Mouse (Mus musculus) left cerebral cortex, postnatal 14 days (tissue): ENCODE data around the gene Slc18a2. TPM values are rescaled to one million over a fixed set of nuclear protein-coding genes. Genes with fewer than 3 reads are reported as not detected.

Experiments used
- DNase-seq, 2 experiments: peaks; one replicate each; pipeline ENCODE4 v3.0.0; 2021 to 2022; ENCODE audit warnings: low spot score in 2 of 2, mixed read lengths in 1 of 2
- intact Hi-C: fragments of 180-260 bp; cut with DNase I; formaldehyde crosslinking; loops from one replicate; pipeline ENCODE4 v1.15.1; 2025
- total RNA-seq, 2 experiments: library from RNA; stranded (reverse); gene quantifications; 2 replicates each; pipeline ENCODE4 v1.2.3; 2021

Slc18a2 gene
- total RNA-seq, 2 experiments from 2014 or later: 0.42 to 0.70 TPM

- intact Hi-C loops: no loop called here
- DNase-seq: peak in 1 of 2 experiments; percentile 12
Measured at GRCm38 (mm10) chr19:59265907-59266306, 5.2 kb downstream of the Slc18a2 start.

- DNase-seq: peak in 1 of 2 experiments; percentile 16
- intact Hi-C loops: no loop called here
Measured at GRCm38 (mm10) chr19:59267417-59267963, 6.8 kb downstream of the Slc18a2 start.

DNA sequence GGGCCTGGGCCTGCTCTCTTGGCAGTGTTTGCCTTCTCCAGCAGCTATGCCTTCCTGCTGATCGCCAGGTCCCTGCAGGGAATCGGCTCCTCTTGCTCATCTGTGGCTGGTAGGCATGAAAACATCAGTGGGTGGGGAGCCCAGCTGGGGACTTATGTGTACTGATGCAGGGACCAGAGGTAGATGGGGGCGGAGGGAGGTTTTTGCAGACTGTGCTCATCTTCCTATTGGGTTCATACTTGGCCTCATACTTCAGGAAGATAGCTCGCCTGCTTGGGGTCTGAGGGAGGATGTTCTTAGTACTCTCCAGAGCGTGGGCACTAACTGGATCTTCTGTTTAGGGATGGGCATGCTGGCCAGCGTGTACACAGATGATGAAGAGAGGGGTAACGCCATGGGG lies 12.5 kb downstream of the Slc18a2 start:
- intact Hi-C loops: no loop called here
- DNase-seq: no peak

DNA sequence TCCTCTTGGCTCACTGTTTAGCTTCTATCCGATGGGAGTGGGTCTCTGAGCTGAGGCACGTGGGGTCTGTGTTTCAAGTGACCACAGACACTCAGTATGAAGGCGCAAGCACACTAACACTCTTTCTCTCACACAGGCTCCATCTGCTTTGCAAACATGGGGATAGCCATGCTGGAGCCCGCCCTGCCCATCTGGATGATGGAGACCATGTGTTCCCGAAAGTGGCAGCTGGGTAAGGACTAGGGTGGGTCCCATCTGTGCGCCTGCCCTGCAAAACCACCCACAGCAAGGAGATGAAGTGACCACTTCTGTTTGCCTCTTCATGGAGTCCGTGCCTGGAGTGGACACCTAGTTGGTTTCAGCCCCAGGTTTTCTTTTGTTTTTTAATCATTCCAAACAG lies 15.7 kb downstream of the Slc18a2 start:
- intact Hi-C loops: no loop called here
- no peak for DNase-seq

DNA sequence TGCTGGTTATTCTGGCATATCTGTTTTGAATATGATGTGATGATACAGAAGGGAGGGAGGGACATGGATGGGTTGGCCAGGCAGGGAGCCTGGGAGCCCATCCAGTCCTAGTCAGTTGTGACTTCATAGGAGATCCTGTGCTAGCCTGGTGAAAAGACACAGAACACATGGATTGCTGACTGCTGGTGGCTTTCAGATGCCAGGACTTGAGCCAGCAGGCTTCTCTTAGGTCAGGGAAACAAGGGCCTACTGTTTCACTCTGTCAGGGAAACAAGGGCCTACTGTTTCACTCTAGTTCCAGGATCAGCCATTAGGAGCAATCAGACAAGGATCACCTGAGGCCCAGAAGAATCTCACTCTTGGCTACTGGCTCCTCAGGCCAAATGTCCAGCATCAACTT lies 20.1 kb downstream of the Slc18a2 start:
- peak in 1 of 2 experiments; percentile 13 for DNase-seq
- intact Hi-C loops: no loop called here

DNA sequence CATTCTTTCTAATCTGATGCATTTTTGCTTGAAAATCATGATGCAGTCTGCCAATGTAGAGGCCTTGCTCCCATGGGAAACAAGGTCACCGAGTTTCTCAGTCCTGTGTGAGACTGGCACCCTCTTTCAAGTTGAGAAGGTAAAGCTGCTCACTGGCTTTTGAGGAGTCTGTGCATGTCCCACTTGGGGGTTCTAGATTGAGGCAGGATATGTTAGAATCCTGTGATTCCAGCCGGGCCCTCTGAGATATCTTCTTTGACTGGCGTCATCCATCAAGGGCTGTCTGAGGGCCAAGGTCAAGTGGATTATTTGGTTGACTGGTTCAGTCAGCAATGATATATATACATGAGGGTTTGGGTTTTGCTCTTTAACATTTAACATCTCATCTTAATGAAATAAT lies 21.3 kb downstream of the Slc18a2 start:
- intact Hi-C loops: no loop called here

GRCm38 (mm10) chr19:59289042-59289441 lies 28.3 kb downstream of the Slc18a2 start:
- DNase-seq: no peak
- intact Hi-C loops: no loop called here

More for the DNA sequence above, 21.3 kb downstream of the Slc18a2 start:
- no peak for DNase-seq

DNA sequence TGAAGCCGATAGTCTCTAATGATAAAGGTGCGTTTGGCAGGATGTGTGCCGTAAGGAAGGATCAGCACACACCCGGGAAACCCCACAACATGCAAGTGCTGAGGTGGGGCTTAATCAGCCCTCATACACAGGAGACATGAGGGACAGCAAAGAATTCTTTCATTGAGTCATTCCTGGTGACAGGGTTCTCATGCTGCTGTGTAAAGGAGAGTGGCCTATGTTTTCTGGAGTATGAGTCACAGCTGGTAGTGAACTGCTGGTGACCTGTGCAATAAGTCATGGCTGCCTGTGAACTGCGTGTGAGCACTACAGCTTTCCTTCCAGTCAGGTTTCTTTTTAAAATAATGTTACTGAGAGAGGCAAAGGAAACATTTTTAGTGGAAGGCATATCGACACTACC lies 29.1 kb downstream of the Slc18a2 start:
- intact Hi-C loops: no loop called here
- no peak for DNase-seq

GRCm38 (mm10) chr19:59292183-59292839 lies 31.6 kb downstream of the Slc18a2 start:
- intact Hi-C loops: no loop called here
- peak; percentile 23 to 30 for DNase-seq

GRCm38 (mm10) chr19:59315308-59315707 lies 54.6 kb downstream of the Slc18a2 start:
- intact Hi-C loops: no loop called here
- no peak for DNase-seq

- intact Hi-C loops: loop anchor here (2.0 kb wide), 1 partner anchor 78 kb away; no protein-coding TSS in a partner anchor
- DNase-seq: peak; percentile 32 to 56
Measured at GRCm38 (mm10) chr19:59316571-59316970, 55.9 kb downstream of the Slc18a2 start.

DNA sequence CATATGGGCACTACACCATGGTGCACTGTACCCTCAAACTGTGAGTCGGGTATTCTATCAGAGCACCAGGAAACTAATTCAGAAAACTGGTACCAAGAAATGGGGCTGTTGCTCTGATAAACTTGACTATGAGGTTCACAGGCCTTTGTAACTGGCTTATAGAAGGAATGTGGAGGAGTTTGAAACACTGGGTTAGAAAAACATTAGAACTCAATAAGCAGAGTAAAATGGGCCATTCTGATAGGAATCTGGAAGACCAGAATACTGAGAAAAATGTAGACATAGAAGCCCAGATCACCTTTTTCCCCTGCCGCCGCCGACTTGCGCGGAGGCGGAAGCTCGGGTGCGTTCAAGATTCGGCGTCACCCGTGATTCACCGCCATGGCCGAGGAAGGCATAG lies 61.3 kb downstream of the Slc18a2 start, which contains the start of gene Rps12-ps3:
Gene Rps12-ps3, plus strand, starts transcription at position 301 of the 400 bp plus-strand sequence.
- no peak for DNase-seq
- intact Hi-C loops: no loop called here

DNA sequence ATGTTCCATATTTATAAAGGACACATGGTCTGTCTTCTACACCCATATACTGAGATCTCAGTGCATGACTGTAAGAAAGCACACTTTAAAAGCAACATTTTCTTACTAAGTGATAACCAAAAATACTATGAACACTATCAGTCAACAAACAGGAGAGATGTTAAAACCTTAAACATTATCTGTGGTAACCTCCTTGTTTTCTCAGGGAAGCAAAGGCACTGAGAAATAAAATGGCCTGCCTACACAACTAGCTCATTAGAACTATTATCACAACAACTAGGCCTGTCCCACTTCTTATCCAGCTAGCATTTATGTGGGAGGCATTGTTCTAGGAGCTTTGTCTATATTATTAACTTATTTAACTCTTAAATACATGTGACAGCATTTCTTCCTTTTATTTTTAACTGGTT lies 70.1 kb downstream of the Slc18a2 start:
- intact Hi-C loops: no loop called here
- no peak for DNase-seq

- DNase-seq: no peak
- intact Hi-C loops: no loop called here
Measured at GRCm38 (mm10) chr19:59336655-59337054, 76.0 kb downstream of the Slc18a2 start.

GRCm38 (mm10) chr19:59337872-59338681 lies 77.4 kb downstream of the Slc18a2 start:
- intact Hi-C loops: no loop called here
- no peak for DNase-seq

- intact Hi-C loops: no loop called here
- no peak for DNase-seq
Measured at GRCm38 (mm10) chr19:59339908-59340307, 79.2 kb downstream of the Slc18a2 start.

DNA sequence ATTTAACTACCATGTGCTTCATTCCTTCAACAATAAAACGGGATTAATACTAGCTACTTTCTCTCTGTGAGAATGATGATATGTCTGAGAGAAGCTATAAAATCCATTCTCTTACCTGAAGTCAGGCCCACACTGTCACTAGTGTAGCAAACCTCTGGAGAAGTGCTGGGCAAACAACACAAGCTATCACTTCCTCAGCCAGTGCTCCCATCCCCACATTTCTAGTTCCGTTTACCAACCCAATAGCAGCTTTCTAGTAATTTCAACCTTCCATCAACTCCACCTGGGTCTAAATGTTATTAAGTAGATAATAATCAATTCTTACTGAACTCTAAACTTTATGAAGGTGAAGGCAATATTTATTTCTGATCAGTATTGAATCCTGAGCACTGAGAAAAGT lies 82.3 kb downstream of the Slc18a2 start:
- intact Hi-C loops: no loop called here
- DNase-seq: no peak

GRCm38 (mm10) chr19:59344304-59344711 lies 83.6 kb downstream of the Slc18a2 start:
- intact Hi-C loops: no loop called here

DNA sequence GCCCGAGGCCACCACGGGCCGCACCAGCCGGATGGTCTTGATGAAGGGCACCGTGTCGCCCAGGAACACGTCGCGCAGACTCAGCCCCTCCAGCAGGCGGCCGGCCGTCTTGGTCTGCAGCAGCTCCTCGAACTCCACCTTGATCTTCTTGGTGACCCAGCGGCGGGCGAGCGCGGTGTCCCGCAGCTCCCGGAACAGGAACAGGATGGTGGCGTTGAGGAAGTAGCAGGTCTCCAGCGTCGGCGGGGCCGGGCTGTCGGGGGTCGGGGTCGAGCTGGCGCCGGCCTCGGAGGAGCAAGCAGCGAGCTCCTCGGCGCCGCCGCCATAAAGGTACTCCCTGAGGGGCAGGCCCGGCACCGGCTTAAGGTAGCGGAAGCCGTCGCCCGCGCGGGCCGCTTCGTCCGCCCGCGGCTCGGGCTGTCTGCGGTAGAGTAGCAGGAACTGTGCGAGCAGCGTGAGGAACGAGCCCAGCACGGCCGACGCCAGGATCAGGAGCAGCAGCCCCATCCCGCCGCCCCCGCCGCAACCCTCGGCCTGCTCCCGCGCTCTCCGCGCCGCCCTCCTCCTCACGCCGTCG lies 84.5 kb downstream of the Slc18a2 start:
- intact Hi-C loops: no loop called here
- DNase-seq: peak in 1 of 2 experiments; percentile 52

More at GRCm38 (mm10) chr19:59344304-59344711, 83.6 kb downstream of the Slc18a2 start:
- DNase-seq: peak; percentile 21 to 38
